Mouse (Mus musculus) heart, embryonic 14.5 days (tissue): ENCODE data around the gene Trim67. TPM values are rescaled to one million over a fixed set of nuclear protein-coding genes. Genes with fewer than 3 reads are reported as not detected.
"Not testable (repeated sequence)": the region's sequence is repeated elsewhere in the genome, so short reads cannot be mapped to it uniquely, and the experiment has no call there.

Experiments
- ATAC-seq: fragments of 200-750 bp; cut with Nextera tagmentation; 2 replicates; pipeline ENCODE4 v1.8.0; 2017; ENCODE audit warnings: low read depth, moderate TSS enrichment; ENCODE audit not compliant: insufficient number of reproducible peaks, insufficient read depth, low FRiP score
- H3K27ac ChIP-seq, 2 experiments: fragments of 200-500 bp in 1 of 2; fragments of 300-500 bp in 1 of 2; sonication (generic) in 1 of 2; replicated peaks in 1 of 2; 2 replicates each; pipeline ENCODE4 v1.5.1; 2012 to 2014; ENCODE audit warnings: low read depth in 2 of 2, low read length in 2 of 2, control low read depth in 1 of 2, mild to moderate bottlenecking in 1 of 2, mixed read lengths in 1 of 2; ENCODE audit not compliant: control insufficient read depth in 1 of 2, insufficient read depth in 1 of 2
- H3K27me3 ChIP-seq: fragments of 300-500 bp; sonication (generic); 2 replicates; pipeline ENCODE4 v1.6.1; 2014; ENCODE audit warnings: mild to moderate bottlenecking, low read length, control low read depth; ENCODE audit not compliant: control insufficient read depth, insufficient read depth
- H3K36me3 ChIP-seq: fragments of 300-500 bp; sonication (generic); 2 replicates; pipeline ENCODE4 v1.6.1; 2014; ENCODE audit warnings: mild to moderate bottlenecking, control low read depth, low read length, mixed read lengths; ENCODE audit not compliant: control insufficient read depth, insufficient read depth
- H3K4me1 ChIP-seq, 2 experiments: fragments of 200-500 bp in 1 of 2; fragments of 300-500 bp in 1 of 2; sonication (generic) in 1 of 2; 2 replicates each; pipeline ENCODE4 v1.6.1; 2012 to 2014; ENCODE audit warnings: low read length in 2 of 2, control low read depth in 1 of 2, mixed read lengths in 1 of 2; ENCODE audit not compliant: control insufficient read depth in 2 of 2, insufficient read depth in 2 of 2
- H3K4me2 ChIP-seq: fragments of 300-500 bp; sonication (generic); 2 replicates; pipeline ENCODE4 v1.6.1; 2014; ENCODE audit warnings: mild to moderate bottlenecking, low read length
- H3K4me3 ChIP-seq, 2 experiments: fragments of 200-500 bp in 1 of 2; fragments of 300-500 bp in 1 of 2; sonication (generic) in 1 of 2; 2 replicates each; pipeline ENCODE4 v1.5.1; 2012 to 2014; ENCODE audit warnings: low read length in 2 of 2, mild to moderate bottlenecking in 2 of 2, control low read depth in 1 of 2, low read depth in 1 of 2, moderate library complexity in 1 of 2; ENCODE audit not compliant: control insufficient read depth in 1 of 2, insufficient read depth in 1 of 2
- H3K9ac ChIP-seq: fragments of 300-500 bp; sonication (generic); 2 replicates; pipeline ENCODE4 v1.6.1; 2014; ENCODE audit warnings: mild to moderate bottlenecking, low read length
- H3K9me3 ChIP-seq: fragments of 300-500 bp; sonication (generic); 2 replicates; pipeline ENCODE4 v1.6.1; 2016; ENCODE audit warnings: low read length, control low read depth; ENCODE audit not compliant: control insufficient read depth
- WGBS: fragments of 180-500 bp; shearing (Covaris S2); extraction: QIAGEN DNeasy Blood & Tissue Kit; methylation state at CpG from one replicate; pipeline ENCODE4 v1.1.7; 2014; 5-methylcytosine and 5-hydroxymethylcytosine counted together
- polyA plus RNA-seq: library from polyadenylated mRNA; unstranded; fragments of >200 nt; fragmentation: Nextera tagmentation; extraction: Ambion mirVana; gene quantifications from 2 replicates; pipeline ENCODE4 v1.2.1, GENCODE M21; 2014

Trim67 gene
- polyA plus RNA-seq, 1 experiment from 2014 or later, result 0.22 TPM

- 23% methylated on average over 1 of the region's 1 CpGs for WGBS
- H3K27me3 ChIP-seq, H3K4me2 ChIP-seq, H3K9ac ChIP-seq, H3K4me3 ChIP-seq, H3K9me3 ChIP-seq, H3K4me1 ChIP-seq, ATAC-seq, H3K27ac ChIP-seq: not testable (repeated sequence)
- peaks cover 49% of the 10 kb centered on the region for H3K36me3 ChIP-seq
These were observed 50.0 kb downstream of the Trim67 start for GRCm38 (mm10) chr8:124842929-124843328.

GRCm38 (mm10) chr8:124845131-124845530 is 52.2 kb downstream of the Trim67 start:
- Histone ChIP-seq H3K4me3 (no peak overlapping the region), H3K4me1 (no peaks in the 10 kb centered on the region), H3K4me2 (no peak overlapping the region), H3K27ac (no peak overlapping the region), H3K27me3 (no peaks in the 10 kb centered on the region), H3K9me3 (no peaks in the 10 kb centered on the region), H3K36me3 (peaks cover 26% of the 10 kb centered on the region), H3K9ac (no peak overlapping the region)
- no peak for ATAC-seq
- WGBS, result 61% methylated on average over 3 of the region's 3 CpGs

DNA sequence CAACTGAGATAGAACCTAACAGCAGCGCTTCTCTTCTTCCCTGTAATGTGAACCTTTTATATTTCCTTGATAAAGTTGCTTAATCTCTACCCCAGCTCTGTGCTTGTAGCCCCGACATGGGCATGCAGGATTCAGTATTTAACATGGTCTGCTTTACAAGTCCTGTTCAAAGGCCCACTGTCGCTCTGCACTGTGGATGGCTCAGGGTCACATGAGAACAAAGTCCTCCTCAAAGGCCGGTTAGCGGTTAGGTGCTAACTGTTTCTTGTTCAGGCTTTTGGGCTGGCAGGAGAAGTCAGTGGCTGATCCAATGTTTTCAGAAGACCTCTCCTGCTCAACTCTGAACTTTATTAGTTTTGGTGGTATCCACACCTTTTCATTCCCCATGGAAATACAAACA is 52.7 kb downstream of the Trim67 start:
- Histone ChIP-seq H3K27me3 (no peaks in the 10 kb centered on the region), H3K9ac (no peak overlapping the region), H3K36me3 (peaks cover 22% of the 10 kb centered on the region), H3K4me2 (no peak overlapping the region), H3K4me3 (no peak overlapping the region), H3K9me3 (no peaks in the 10 kb centered on the region), H3K4me1 (no peaks in the 10 kb centered on the region), H3K27ac (no peak overlapping the region)
- ATAC-seq, result no peak
- WGBS, result 86% methylated on average over 5 of the region's 5 CpGs

DNA sequence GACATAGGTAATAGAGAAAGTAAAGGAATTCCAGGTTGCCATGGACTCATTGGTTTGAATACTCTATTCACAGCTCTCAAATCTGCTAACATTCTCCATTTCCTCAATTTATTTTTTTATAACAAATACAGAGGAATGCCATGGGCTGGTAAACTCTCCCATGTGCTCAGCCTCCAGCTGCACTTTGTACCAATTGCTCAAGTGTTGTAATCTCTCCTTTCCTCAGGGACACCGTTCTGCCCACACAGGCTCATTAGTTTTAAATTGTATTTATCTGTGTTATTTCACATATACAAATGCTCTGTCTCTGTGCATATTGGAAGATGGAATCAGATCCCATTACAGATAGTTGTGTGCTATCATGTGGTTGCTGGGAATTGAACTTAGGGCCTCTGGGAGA is 60.6 kb downstream of the Trim67 start:
- Histone ChIP-seq H3K4me3 (no peak overlapping the region), H3K4me1 (no peaks in the 10 kb centered on the region), H3K36me3 (peaks cover 55% of the 10 kb centered on the region), H3K27me3 (no peaks in the 10 kb centered on the region), H3K9ac (no peak overlapping the region), H3K9me3 (peaks cover 16% of the 10 kb centered on the region; the same call in 1 of the 2 replicates), H3K27ac (no peak overlapping the region), H3K4me2 (no peak overlapping the region)
- ATAC-seq, result no peak
- WGBS, result 98% methylated on average over 1 of the region's 1 CpGs

- peak overlapping the region; percentile 84 to 86 for H3K27ac ChIP-seq
- peaks cover 15 to 26% of the 10 kb centered on the region in 2 experiments for H3K4me1 ChIP-seq
- peaks cover 62% of the 10 kb centered on the region for H3K36me3 ChIP-seq
- H3K27me3 ChIP-seq, result no peaks in the 10 kb centered on the region
- no peak overlapping the region for H3K9ac ChIP-seq
- no peak overlapping the region for H3K4me2 ChIP-seq
- H3K9me3 ChIP-seq, result 0 out of 2 replicates have a peak, but pooled peaks cover 3% of the 10 kb centered on the region
- no peak for ATAC-seq
- H3K4me3 ChIP-seq, result no peak overlapping the region
These were observed 66.6 kb downstream of the Trim67 start for GRCm38 (mm10) chr8:124859466-124859865.

GRCm38 (mm10) chr8:124860188-124860587 is 67.3 kb downstream of the Trim67 start:
- H3K27me3 ChIP-seq, result no peaks in the 10 kb centered on the region
- H3K9ac ChIP-seq, result no peak overlapping the region
- peaks cover 56% of the 10 kb centered on the region for H3K36me3 ChIP-seq
- 0 out of 2 replicates have a peak, but pooled peaks cover 3% of the 10 kb centered on the region for H3K9me3 ChIP-seq
- ATAC-seq, result no peak
- H3K4me3 ChIP-seq, result no peak overlapping the region
- peak overlapping the region; percentile 84 to 91 for H3K27ac ChIP-seq
- H3K4me1 ChIP-seq, result peaks cover 15 to 26% of the 10 kb centered on the region in 2 experiments
- H3K4me2 ChIP-seq, result no peak overlapping the region; the same call in 1 of the 2 replicates
- 43% methylated on average over 3 of the region's 3 CpGs for WGBS

- Histone ChIP-seq H3K9me3 (no peaks in the 10 kb centered on the region), H3K36me3 (peaks cover 37% of the 10 kb centered on the region), H3K27ac (peak within 1 kb of the TSS; percentile 90 to 92), H3K27me3 (no peaks in the 10 kb centered on the region), H3K9ac (peak within 1 kb of the TSS; percentile 97), H3K4me1 (peaks cover 25 to 42% of the 10 kb centered on the region in 2 experiments), H3K4me2 (peak within 1 kb of the TSS; percentile 76), H3K4me3 (peak within 1 kb of the TSS; percentile 94 to 98)
- 1% methylated on average over 55 of the region's 55 CpGs for WGBS
- ATAC-seq, result peak; percentile 96
These were observed 69.7 kb downstream of the Trim67 start, which contains the start of the genes Gnpat and 2810004N23Rik for GRCm38 (mm10) chr8:124862321-124863162. Gene Gnpat, plus strand, starts transcription at chr8:124863033. Gene 2810004N23Rik, minus strand, starts transcription at chr8:124863120.
